Mouse (Mus musculus) ES-E14 (cell line): Measurements from ENCODE around the gene Gm21028.
A peak's percentile ranks its signal among the peaks of the same experiment; 100 is the strongest.
"Not testable (repeated sequence)": the region's sequence is repeated elsewhere in the genome, so short reads cannot be mapped to it uniquely, and the experiment has no call there.

Source experiments
- CHD2 ChIP-seq: IDR thresholded peaks from 2 replicates; pipeline ENCODE4 v1.6.1; 2014; ENCODE audit warnings: mild to moderate bottlenecking, low read depth, low read length, inconsistent platforms
- HCFC1 ChIP-seq: IDR thresholded peaks from 2 replicates; pipeline ENCODE4 v1.6.1; 2012; ENCODE audit warnings: low read length, inconsistent platforms, borderline replicate concordance; ENCODE audit not compliant: insufficient read depth
- MAFK ChIP-seq: IDR thresholded peaks from 2 replicates; pipeline ENCODE4 v1.6.1; 2014; ENCODE audit warnings: mild to moderate bottlenecking, low read depth, low read length, inconsistent platforms; ENCODE audit not compliant: insufficient read depth
- ZC3H11A ChIP-seq: IDR thresholded peaks from 2 replicates; pipeline ENCODE4 v1.6.1; 2012; ENCODE audit warnings: low read depth, mild to moderate bottlenecking, inconsistent platforms, low read length, borderline replicate concordance
- ZNF384 ChIP-seq: IDR thresholded peaks from 2 replicates; pipeline ENCODE4 v1.6.1; 2012; ENCODE audit warnings: low read depth, low read length, inconsistent platforms

- TF ChIP-seq ZNF384, HCFC1, CHD2, MAFK: not testable (repeated sequence)
- 0 out of 2 replicates have a peak, but pooled peaks have one; percentile 16 for TF ChIP-seq ZC3H11A
Observed at GRCm38 (mm10) chr7:42595666-42596065, 17.3 kb upstream of the Gm21028 start.
